Mouse (Mus musculus): ENCODE measurements around the gene Crispld2.

- TF ChIP-seq CTCF (IDR thresholded peaks at IDR 0.05; ENCODE audit: borderline replicate concordance, insufficient read depth, low read depth, low read length) = no peak
- no peak for TF ChIP-seq POLR2A (IDR thresholded peaks at IDR 0.05; ENCODE audit: borderline replicate concordance, insufficient read depth, low read length)
Observed at GRCm38 (mm10) chr8:119948340-119948739, 43.9 kb upstream of the Crispld2 start.

Measured in cerebellum, adult 2 months (tissue).